12 mouse cellular contexts compared by ENCODE assay signal in the genomic region with DNA sequence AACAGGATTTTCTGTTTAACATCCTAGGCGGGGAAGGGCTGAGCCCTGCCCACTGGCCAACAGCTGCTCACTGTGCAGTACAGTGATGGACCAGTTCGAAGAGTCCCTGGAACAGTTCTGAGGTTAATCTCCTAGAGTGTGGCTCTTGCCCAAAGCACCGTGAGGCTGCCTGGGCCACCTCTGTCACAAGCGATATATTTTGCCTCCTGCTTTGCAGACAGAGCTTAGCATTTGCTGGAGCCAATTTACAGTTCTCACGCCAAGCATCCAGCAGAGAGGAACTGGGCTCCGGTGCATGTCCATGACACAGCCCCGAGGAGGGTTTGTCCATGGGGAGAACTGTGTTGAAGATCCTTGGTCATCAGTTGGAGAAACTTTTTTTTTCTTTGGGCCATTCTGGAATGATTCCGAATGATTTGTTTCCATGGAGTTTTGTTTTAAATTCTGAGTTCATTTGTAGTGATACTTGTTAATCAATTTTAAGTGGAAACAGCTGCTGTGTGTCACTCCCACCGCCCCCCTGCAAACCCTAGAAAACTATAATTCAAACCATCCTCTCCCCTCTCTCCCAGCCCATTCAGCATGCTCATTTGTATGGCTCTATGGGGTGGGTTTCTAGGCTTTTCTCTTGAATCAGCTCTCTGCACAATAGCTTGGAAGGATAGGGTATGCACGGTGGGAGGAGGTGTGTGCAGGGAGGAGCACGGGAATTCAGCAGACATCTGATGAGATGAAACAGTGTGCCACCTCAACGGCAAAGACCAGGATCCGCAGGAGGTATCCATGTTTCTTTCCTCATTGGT.
DNase-seq lines count a peak whose midpoint lies in the region; ATAC-seq lines count a peak whose summit lies in the region.
"Had no signal": no experiment of that assay in that cellular context is flagged by ENCODE, and none has a peak within 500 bp of the region (broad histone marks: within the 10 kb centered on the region; RNA-seq: fewer than 3 reads in every experiment).

No protein-coding gene starts in this region.

- H3K4me3 ChIP-seq in midbrain, embryonic 12.5 days: no peak overlapping the region
- no peak overlapping the region for H3K4me3 ChIP-seq in midbrain, embryonic 16.5 days (ENCODE audit: low read depth, low read length)
- H3K4me3 ChIP-seq in intestine, embryonic 16.5 days (ENCODE audit: low read length): no peak overlapping the region
- no peak overlapping the region for H3K4me3 ChIP-seq in stomach, embryonic 15.5 days (replicated peaks)

- 61% methylated on average over 13 of the region's 13 CpGs for whole genome bisulfite sequencing in midbrain, embryonic 12.5 days
- 46% methylated on average over 13 of the region's 13 CpGs for WGBS in midbrain, embryonic 16.5 days
- WGBS in intestine, embryonic 16.5 days: 44% methylated on average over 13 of the region's 13 CpGs
- 51% methylated on average over 13 of the region's 13 CpGs for WGBS in stomach, embryonic 15.5 days

- 0 out of 2 replicates have a peak, but pooled peaks cover 4% of the 10 kb centered on the region for H3K9me3 ChIP-seq in midbrain, embryonic 12.5 days
- no peaks in the 10 kb centered on the region for H3K9me3 ChIP-seq in midbrain, embryonic 16.5 days (replicated peaks; ENCODE audit: control insufficient read depth, low read length, poor library complexity, severe bottlenecking)
- H3K9me3 ChIP-seq in intestine, embryonic 16.5 days (ENCODE audit: control insufficient read depth, low read length): no peaks in the 10 kb centered on the region
- no peaks in the 10 kb centered on the region for H3K9me3 ChIP-seq in stomach, embryonic 15.5 days

- H3K27me3 ChIP-seq in midbrain, embryonic 12.5 days: no peaks in the 10 kb centered on the region
- H3K27me3 ChIP-seq in midbrain, embryonic 16.5 days (ENCODE audit: control insufficient read depth, insufficient read depth, low read depth, low read length): no peaks in the 10 kb centered on the region
- no peaks in the 10 kb centered on the region for H3K27me3 ChIP-seq in intestine, embryonic 16.5 days (replicated peaks; ENCODE audit: control insufficient read depth, insufficient read depth, low read length)
- H3K27me3 ChIP-seq in stomach, embryonic 15.5 days (replicated peaks): no peaks in the 10 kb centered on the region

- 0 out of 2 replicates have a peak, but pooled peaks have one; percentile 41 for ATAC-seq in midbrain, embryonic 12.5 days (ENCODE audit: low FRiP score, low read depth)
- ATAC-seq in midbrain, embryonic 16.5 days: no peak; the same call in 1 of the 2 replicates
- peak; percentile 70 for ATAC-seq in intestine, embryonic 16.5 days
- ATAC-seq in stomach, embryonic 15.5 days (ENCODE audit: insufficient read depth, low FRiP score, low read depth): no peak

- no peak overlapping the region for H3K9ac ChIP-seq in midbrain, embryonic 12.5 days (replicated peaks)
- H3K9ac ChIP-seq in midbrain, embryonic 16.5 days (ENCODE audit: low read depth, low read length): no peak overlapping the region
- no peak overlapping the region for H3K9ac ChIP-seq in intestine, embryonic 16.5 days (ENCODE audit: low read depth, low read length)
- H3K9ac ChIP-seq in stomach, embryonic 15.5 days: no peak overlapping the region

- DNase-seq in embryo, embryonic 10 days (ENCODE audit: low spot score): peak; percentile 15
- DNase-seq in embryo, embryonic 9.5 days (ENCODE audit: extremely low spot score): no peak
- no peak for DNase-seq in B cell, adult 2 months
- no peak for DNase-seq in ovary, postnatal 14 days (ENCODE audit: low spot score)
- DNase-seq: adrenal gland, adult 8-10 months; heart, postnatal 36 days; layer of hippocampus, postnatal 36 days; lung, postnatal 10 days had no signal

- H3K4me1 ChIP-seq in midbrain, embryonic 12.5 days: peaks cover 10% of the 10 kb centered on the region; the same call in 1 of the 2 replicates
- H3K4me1 ChIP-seq in midbrain, embryonic 16.5 days (ENCODE audit: control insufficient read depth, insufficient read depth, low read length): peaks cover 2% of the 10 kb centered on the region; the same call in 1 of the 2 replicates
- no peaks in the 10 kb centered on the region; the same call in 1 of the 2 replicates for H3K4me1 ChIP-seq in intestine, embryonic 16.5 days (ENCODE audit: control insufficient read depth, insufficient read depth, low read length)
- H3K4me1 ChIP-seq in stomach, embryonic 15.5 days: peaks cover 12% of the 10 kb centered on the region; the same call in 1 of the 2 replicates

- no peaks in the 10 kb centered on the region for H3K36me3 ChIP-seq in midbrain, embryonic 12.5 days
- no peaks in the 10 kb centered on the region for H3K36me3 ChIP-seq in midbrain, embryonic 16.5 days (ENCODE audit: control insufficient read depth, insufficient read depth, low read length)
- H3K36me3 ChIP-seq in intestine, embryonic 16.5 days (ENCODE audit: control insufficient read depth, insufficient read depth, low read length): no peaks in the 10 kb centered on the region
- H3K36me3 ChIP-seq in stomach, embryonic 15.5 days: no peaks in the 10 kb centered on the region

- H3K27ac ChIP-seq in midbrain, embryonic 12.5 days (replicated peaks): no peak overlapping the region
- no peak overlapping the region for H3K27ac ChIP-seq in midbrain, embryonic 16.5 days (ENCODE audit: low read length)
- peak overlapping the region; percentile 55 for H3K27ac ChIP-seq in intestine, embryonic 16.5 days (ENCODE audit: low read length)
- peak overlapping the region; percentile 16; the same call in 1 of the 2 replicates for H3K27ac ChIP-seq in stomach, embryonic 15.5 days

- H3K4me2 ChIP-seq in midbrain, embryonic 12.5 days (replicated peaks): no peak overlapping the region
- H3K4me2 ChIP-seq in midbrain, embryonic 16.5 days (ENCODE audit: low read length): no peak overlapping the region
- H3K4me2 ChIP-seq in intestine, embryonic 16.5 days (ENCODE audit: low read depth, low read length): no peak overlapping the region
- H3K4me2 ChIP-seq in stomach, embryonic 15.5 days: no peak overlapping the region

Comparison
In these comparisons a context has a peak if more than half of its experiments do, and no peak if none do; other contexts are left out.
1. ATAC-seq: peak in midbrain, embryonic 12.5 days (single experiment) and intestine, embryonic 16.5 days (single experiment); none in midbrain, embryonic 16.5 days (single experiment) and stomach, embryonic 15.5 days (single experiment).
2. H3K27ac ChIP-seq: peak in intestine, embryonic 16.5 days (single experiment) and stomach, embryonic 15.5 days (single experiment); none in midbrain, embryonic 12.5 days (single experiment) and midbrain, embryonic 16.5 days (single experiment).